Mouse (Mus musculus) adrenal gland, postnatal 25 days (tissue): ENCODE measurements around the gene Braf. TPM values are rescaled to one million over a fixed set of nuclear protein-coding genes. Genes with fewer than 3 reads are reported as not detected.

Source experiments
- DNase-seq: peaks from one replicate; pipeline ENCODE4 v3.0.0; 2021; ENCODE audit warnings: mixed read lengths
- total RNA-seq: library from RNA; stranded (reverse); gene quantifications from 2 replicates; pipeline ENCODE4 v1.2.3, GENCODE M21; 2021

The Braf gene
- total RNA-seq, 1 experiment from 2014 or later, result 43.4 TPM

DNA sequence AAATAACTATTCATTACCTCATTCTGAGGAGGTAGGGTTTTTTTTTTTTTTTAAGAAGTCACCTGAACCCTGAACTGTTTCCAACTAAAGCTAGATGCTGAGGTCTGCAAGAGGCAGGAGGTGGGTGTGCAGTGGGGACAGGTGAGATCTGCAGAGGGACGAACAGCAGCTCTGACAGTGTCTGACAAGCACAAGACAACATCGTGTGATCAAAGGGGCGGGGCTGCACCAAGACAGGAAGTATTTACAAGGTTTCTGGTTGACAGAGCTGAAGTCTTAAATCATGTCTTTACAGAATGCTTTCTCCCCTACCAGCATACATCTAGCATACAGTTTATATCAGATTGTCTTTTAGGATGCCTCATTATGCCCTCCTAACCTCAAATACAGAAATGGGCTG, 118.4 kb downstream of the Braf start:
- DNase-seq, result no peak

DNA sequence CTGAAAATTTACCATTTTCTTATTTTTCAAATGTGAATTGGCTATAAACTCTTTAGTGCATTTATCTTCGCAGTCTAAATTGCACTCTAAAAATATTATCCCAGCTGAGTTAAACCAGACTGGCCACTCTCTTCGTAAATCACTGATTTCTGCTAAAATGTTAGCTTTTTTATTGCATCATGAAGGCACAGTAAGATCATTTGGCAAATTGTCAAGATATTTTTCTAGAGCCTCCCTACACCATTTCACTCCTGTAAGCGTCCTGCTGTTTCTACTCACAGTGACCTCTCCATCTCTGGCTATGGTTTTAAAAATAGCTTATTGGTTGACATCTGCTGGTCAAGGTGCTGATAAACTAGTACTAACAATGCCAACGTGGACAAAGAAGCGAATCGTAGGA, 119.2 kb downstream of the Braf start:
- no peak for DNase-seq

DNA sequence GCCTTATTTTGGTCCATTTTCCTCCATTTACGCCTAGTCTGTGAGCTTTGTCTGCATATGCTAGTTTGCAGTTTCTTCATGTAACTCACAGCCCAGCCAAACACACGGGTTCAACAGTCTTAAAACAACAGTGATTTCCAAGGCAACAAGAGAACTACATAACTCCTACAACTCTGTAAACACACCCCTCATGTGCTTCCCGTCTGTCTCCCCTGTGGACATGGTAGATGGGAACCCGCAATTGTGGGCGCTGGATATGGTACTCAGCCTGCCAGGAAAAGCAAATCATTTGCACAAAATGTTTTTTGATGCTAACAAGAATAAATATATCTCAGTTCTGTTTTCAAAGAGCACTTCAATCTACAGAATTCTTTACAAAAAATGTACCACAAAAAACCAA, 120.7 kb downstream of the Braf start:
- no peak for DNase-seq

GRCm38 (mm10) chr6:39601828-39602227, 123.4 kb downstream of the Braf start:
- no peak for DNase-seq

DNA sequence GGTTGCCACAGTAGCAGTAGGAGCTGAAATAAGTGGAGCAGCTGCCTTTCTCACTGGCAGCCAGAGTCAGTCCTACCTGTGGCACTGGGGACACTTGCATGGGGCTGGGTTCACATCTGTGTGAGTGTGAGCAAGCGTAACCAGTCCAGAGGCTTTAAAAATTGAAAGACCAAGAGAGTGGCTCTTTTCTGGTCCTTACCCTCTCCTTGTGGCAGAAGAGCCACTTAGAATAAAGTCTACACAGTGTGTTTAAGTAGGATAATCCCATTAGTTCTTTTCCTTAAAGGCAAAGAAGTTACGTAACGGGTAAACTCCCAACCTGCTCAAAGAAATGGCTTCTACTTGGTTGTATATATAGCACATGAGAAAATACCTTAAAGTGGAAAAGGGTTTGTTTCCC, 124.4 kb downstream of the Braf start:
- no peak for DNase-seq

DNA sequence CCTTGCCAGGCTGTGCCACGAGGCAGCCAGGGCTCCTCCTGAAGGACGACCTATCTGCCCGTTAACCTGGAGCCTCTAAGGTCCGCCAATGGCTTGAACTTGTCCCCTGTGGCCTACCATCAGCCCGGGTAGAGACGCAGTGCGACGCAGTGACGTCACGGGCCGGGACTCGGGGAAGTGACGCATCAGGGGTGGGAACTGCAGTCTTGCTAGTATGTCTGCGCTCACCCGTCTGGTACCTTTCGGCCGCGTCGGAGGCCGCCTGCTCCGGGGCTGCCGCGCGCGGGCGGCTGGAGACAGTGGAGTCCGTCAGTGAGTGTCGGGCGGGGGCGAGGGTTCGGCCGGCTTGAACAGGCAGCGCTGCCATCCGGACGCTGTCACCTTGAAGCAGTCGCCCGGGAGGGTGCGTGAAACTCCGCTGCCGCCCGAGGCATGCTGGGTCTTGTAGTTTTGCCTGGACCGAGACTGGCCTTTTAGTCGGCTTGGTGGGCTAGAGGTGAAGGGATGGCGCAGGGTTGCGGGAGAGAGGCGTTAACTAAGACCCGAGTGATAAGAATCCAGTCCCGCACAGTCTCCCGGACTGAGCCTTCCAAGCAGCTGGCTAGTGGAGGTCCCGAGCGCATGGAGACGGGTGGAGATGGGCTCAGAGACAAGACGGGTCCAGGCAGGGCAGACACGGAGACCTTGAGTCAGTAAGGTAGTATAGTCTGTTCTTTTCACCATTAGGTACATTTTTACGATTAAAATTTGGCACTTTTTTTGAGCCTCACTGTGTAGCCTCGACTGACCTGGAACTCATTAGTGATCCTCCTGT, 132.7 kb downstream of the Braf start, which contains the start of gene Ndufb2:
TSS of gene Ndufb2 (plus strand) at position 174 of the 814 bp plus-strand sequence.
- peak; percentile 94 for DNase-seq

GRCm38 (mm10) chr6:39591481-39591880, 133.8 kb downstream of the Braf start:
- DNase-seq, result no peak

DNA sequence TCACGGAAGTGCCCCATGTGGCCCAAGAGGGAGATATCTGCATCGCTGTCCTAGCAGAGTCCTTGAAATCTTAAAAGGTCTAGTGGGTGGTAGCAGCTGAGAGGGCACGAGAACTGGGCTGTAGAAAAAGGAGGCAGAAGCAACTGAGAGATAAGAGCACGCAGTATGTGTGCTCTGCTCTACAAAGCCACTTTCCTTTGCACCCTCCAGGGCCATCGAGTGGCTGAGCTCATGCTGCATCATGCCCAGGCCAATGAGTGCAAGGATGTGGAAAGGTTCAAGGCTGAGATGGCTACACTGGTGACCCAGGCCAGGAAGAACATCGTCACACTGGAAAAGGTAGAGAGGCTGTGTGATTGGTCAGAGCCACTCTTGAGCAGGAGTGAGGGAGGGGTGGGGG, 139.7 kb downstream of the Braf start, which contains the start of gene Gm42420:
TSS of gene Gm42420 (plus strand) at position 237 of the 400 bp plus-strand sequence.
- no peak for DNase-seq

GRCm38 (mm10) chr6:39581087-39581784, 144.0 kb downstream of the Braf start:
- DNase-seq, result no peak

DNA sequence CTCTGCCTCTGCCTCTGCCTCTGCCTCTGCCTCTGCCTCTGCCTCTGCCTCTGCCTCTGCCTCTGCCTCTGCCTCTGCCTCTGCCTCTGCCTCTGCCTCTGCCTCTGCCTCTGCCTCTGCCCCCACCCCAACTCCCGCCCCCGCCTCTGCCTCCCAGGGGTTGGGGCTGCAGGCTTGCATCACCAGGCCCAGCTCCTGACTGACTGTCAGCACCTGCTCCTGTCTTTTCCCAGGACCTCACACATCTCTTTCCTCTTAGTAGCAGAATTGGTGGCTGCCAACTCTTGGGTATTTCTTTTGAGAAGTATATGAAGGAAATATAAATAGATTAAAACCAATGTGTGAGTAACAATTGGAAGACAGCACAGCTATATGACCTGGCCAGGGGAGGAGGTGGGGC, 144.7 kb downstream of the Braf start:
- DNase-seq, result no peak

GRCm38 (mm10) chr6:39579552-39579951, 145.7 kb downstream of the Braf start:
- DNase-seq, result no peak

DNA sequence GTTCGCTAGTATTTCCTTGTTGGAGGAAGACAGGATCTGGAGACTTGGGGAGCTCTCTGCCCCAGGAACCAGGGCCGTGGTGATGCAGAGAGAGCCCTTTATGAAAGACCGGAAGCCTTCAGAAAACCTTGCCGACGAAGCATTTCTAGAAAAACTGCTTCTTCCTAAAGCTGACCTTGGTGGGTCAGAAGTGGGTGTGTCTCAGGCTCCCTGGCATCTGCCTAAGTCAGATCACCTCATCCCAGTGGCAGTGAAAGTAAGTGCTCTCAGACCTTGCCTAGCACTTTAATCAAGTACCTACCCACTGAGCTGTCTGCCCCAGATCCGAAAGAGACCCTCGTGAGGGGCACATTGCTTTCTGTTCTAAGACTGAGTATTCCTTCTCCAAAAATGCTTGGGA, 150.3 kb downstream of the Braf start:
- no peak for DNase-seq

DNA sequence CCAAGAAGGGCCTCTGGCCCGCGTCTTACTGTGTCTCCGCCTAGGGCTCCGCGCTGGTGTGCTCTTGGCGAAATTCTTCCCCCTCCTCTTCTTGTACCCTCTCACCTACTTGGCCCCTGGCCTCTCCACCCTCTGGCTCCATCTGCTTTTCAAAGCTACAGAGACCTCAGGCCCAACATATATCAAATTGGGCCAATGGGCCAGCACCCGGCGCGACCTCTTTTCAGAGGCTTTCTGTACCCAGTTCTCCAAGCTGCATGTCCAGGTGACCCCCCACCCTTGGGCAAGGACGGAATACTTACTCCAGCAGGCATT, 150.8 kb downstream of the Braf start:
- peak; percentile 28 for DNase-seq

DNA sequence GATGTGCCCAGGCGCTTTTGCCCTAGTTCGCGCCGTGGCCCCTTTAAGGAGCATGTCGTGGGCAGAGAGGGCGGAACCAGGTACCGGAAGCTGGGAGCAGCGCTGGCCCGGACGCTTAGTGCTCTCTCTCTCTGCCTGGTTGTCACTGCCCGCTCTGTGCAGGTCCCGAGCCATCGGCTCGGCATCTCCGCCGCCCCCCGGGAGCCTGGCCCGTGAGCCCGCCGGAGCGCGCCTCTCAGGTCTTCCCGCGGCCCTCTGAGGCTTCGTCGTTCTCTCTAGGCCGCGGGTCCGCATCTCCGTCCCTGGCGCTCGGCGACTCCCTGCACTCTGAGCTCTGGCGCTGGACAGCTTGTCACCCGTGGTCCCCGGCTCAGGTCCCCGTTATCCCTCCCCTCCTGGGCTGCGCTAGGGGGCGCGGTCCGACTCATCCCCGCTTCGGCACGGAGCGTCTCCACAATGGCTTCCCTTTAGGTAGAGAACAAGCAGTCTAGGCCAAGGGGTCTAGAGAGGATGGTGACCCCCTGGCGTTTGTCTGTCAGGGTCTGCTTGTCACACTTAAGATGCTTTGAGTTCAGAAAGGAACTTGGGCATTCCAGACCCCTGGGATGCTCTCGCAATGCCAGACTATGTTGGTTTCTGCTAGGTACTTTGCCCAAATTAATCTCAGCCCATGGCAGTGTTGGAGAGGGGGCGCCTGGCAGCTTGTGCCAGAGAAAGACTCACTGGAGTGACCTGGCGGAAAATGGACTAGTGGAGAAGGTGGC, 151.3 kb downstream of the Braf start, which contains the start of gene Adck2:
TSS of gene Adck2 (plus strand) at position 83 of the 764 bp plus-strand sequence.
- peak; percentile 85 for DNase-seq

- peak; percentile 25 for DNase-seq
These were observed 154.8 kb downstream of the Braf start for GRCm38 (mm10) chr6:39570426-39570825.

GRCm38 (mm10) chr6:39567528-39567927, 157.7 kb downstream of the Braf start:
- no peak for DNase-seq

GRCm38 (mm10) chr6:39562166-39563015, 162.9 kb downstream of the Braf start:
- no peak for DNase-seq

DNA sequence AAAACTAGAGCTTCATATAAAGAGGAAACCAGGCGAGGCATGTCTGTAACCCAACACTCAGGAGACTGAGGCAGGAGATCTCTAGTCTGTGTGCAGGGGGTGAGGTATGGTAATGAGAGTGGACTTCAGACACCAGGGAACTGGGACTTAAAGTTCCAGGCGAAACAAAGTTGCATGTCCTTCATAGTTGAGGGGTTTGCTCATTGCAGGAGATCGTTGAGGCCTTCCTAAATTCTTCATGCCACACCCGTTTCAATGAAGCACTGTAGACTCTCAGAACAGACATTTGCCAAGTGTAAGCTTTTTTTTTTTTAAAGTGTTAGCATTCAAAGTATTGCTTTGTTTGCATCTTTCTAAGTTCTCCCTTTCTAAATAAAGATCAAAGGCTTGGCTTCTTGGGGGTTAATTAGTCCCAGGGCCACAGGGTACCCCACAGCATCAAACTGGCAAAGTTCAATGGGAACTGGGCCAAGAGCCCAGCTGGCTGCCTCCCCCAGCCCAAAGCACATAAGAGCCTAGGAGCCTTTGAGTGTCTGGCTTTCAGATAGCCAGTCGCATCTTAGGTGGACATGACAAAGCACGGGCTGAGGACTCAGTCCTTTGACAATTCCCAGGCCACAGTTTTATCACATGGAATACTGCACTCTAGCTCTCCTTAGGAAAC, 165.9 kb downstream of the Braf start:
- no peak for DNase-seq

DNA sequence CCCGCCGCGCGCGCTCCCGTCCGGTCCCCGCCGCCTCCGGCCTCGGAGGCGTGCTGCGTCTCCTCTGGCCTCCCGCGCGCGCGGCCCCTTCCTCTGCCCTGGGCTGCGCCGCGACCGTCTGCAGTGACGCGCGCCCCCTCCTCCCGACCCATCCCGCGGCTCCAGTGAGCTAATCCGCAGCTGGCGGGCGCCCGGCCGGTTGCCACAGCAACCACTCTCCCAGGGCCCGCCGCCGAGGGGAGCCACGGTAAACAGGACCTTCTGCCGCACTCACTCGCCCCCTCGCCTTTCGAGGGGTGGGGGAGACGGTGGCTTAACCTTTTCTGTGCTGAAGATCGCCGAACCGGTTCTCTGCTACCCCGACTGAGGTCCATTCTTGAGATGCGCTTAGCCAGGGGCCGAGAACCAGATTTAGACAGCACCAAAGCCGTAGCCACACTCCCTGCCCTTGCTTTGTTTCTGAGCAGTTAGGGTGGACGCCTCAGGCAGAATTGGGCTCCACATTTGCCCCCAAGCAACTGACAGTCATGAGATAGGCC, 167.5 kb downstream of the Braf start, which contains the start of gene Dennd2a:
TSS of gene Dennd2a (minus strand) at position 145 of the 539 bp plus-strand sequence.
- peak; percentile 79 for DNase-seq

GRCm38 (mm10) chr6:39556900-39557659, 168.2 kb downstream of the Braf start:
- peak; percentile 53 for DNase-seq
